In the genomic region with DNA sequence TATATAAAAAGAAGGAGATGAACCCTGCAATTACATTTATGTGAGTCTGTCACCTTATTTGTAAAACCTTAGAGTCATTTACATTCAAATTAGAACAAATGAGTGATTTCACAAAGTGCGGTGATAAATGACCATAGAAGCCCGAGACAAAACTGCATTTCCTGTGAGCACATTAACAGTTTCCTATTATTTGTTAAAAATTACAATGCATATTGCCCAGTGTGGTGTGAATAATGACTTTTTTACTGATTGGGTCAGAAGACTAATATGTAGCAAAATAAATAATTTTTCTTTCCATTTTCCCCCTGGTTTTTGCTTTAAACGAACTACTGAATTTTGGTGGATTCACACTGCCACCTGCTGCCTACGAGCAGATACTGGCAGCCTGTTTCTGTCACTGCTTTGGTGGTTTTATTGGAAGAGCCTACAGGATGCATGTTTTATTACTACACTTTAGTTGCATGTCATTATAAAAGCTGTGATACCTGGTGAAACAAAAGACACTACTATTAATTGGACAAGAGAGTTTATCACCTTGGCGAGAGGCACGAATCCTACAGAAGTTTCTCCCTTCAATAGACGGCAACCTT, we compare ENCODE assay signal across 8 mouse cellular contexts.
DNase-seq lines count a peak whose midpoint lies in the region; ATAC-seq and TF ChIP-seq lines count a peak whose summit lies in the region.

No protein-coding gene starts in this region.

- H3K36me3 ChIP-seq in splenic B cell, adult 2 months (ENCODE audit: control insufficient read depth, insufficient read depth, low read length, poor library complexity, severe bottlenecking): no peaks in the 10 kb centered on the region

- H3K27me3 ChIP-seq in Patski: no peaks in the 10 kb centered on the region
- H3K27me3 ChIP-seq in splenic B cell, adult 2 months (ENCODE audit: control insufficient read depth, insufficient read depth, low read length, poor library complexity, severe bottlenecking): 0 out of 2 replicates have a peak, but pooled peaks cover 1% of the 10 kb centered on the region

- CTCF ChIA-PET in Patski (lab: Charles Lee): no interaction called here

- in situ Hi-C loops in Patski (cut with MboI; ENCODE audit: low pct_unique_long_range_greater_than_20kb): no loop called here

- DNase-seq in layer of hippocampus, adult 11-12 months (ENCODE audit: low spot score): peak; percentile 15
- no peak for DNase-seq in layer of hippocampus, adult 9-11 months
- DNase-seq in Patski (ENCODE audit: low read depth, low spot score): no peak
- peak; percentile 24 for DNase-seq in embryo, embryonic 9.5 days (ENCODE audit: extremely low spot score)
- peak; percentile 23 to 52 for DNase-seq in layer of hippocampus, postnatal 14 days (ENCODE audit: low spot score in 2 of 2)
- DNase-seq in splenic B cell, adult 2 months (ENCODE audit: low read depth, low spot score): peak; percentile 23
- DNase-seq in gastrocnemius, adult 18-20 months (ENCODE audit: low spot score): no peak
- DNase-seq in gastrocnemius, postnatal 25 days: no peak

- peak; percentile 67 for TF ChIP-seq CTCF in Patski (IDR thresholded peaks at IDR 0.05)

- ATAC-seq in Patski: no peak

- POLR2A ChIA-PET in Patski (lab: Charles Lee): no interaction called here

Comparison
In these comparisons a context has a peak if more than half of its experiments do, and no peak if none do; other contexts are left out.
1. DNase-seq: peak in layer of hippocampus, adult 11-12 months (single experiment), embryo, embryonic 9.5 days (single experiment), layer of hippocampus, postnatal 14 days (2 of 2) and splenic B cell, adult 2 months (single experiment); none in layer of hippocampus, adult 9-11 months (single experiment), Patski (single experiment), gastrocnemius, adult 18-20 months (single experiment) and gastrocnemius, postnatal 25 days (single experiment).